Comparison of ENCODE assay signal across 12 mouse cellular contexts in genomic region chr6:51743105-51743660, GRCm38 (mm10).
DNase-seq lines count a peak whose midpoint lies in the region; ATAC-seq and TF ChIP-seq lines count a peak whose summit lies in the region.
"Had no signal": no experiment of that assay in that cellular context is flagged by ENCODE, and none has a peak within 500 bp of the region (broad histone marks: within the 10 kb centered on the region; RNA-seq: fewer than 3 reads in every experiment).

No protein-coding gene starts in this region.

- H3K4me1 ChIP-seq in cerebellum, adult 2 months (ENCODE audit: control insufficient read depth, insufficient read depth, low read length) = no peaks in the 10 kb centered on the region

- no peak for TF ChIP-seq POLR2A in brain, embryonic 14.5 days (IDR thresholded peaks at IDR 0.05; ENCODE audit: borderline replicate concordance, extremely low read depth, insufficient read depth, insufficient read length, poor library complexity, severe bottlenecking)
- no peak for TF ChIP-seq POLR2A in cerebellum, adult 2 months (IDR thresholded peaks at IDR 0.05; ENCODE audit: borderline replicate concordance, insufficient read depth, low read length)

- intact Hi-C loops in gastrocnemius, adult 2 months (cut with DNase I) = no loop called here
- intact Hi-C loops in left cerebral cortex, adult 2 months (cut with DNase I) = no loop called here

- peak overlapping the region; percentile 57 for H3K4me3 ChIP-seq in gastrocnemius, adult 2 months
- peak overlapping the region; percentile 28 for H3K4me3 ChIP-seq in left cerebral cortex, adult 2 months
- H3K4me3 ChIP-seq in cerebellum, adult 2 months (replicated peaks; ENCODE audit: insufficient read depth, low read depth, low read length) = no peak overlapping the region
- H3K4me3 ChIP-seq: myocyte had no signal

- no peaks in the 10 kb centered on the region for H3K27me3 ChIP-seq in cerebellum, adult 2 months (ENCODE audit: control insufficient read depth, insufficient read depth, low read length)

- TF ChIP-seq CTCF in gastrocnemius, adult 2 months (IDR thresholded peaks at IDR 0.05) = no peak
- TF ChIP-seq CTCF in left cerebral cortex, adult 2 months (IDR thresholded peaks at IDR 0.05) = no peak
- TF ChIP-seq CTCF in brain, embryonic 14.5 days (IDR thresholded peaks at IDR 0.05; ENCODE audit: borderline replicate concordance, extremely low read depth, insufficient read depth, insufficient read length) = no peak
- no peak for TF ChIP-seq CTCF in cerebellum, adult 2 months (IDR thresholded peaks at IDR 0.05; ENCODE audit: borderline replicate concordance, insufficient read depth, low read depth, low read length)

- WGBS in cerebellum, adult 2 months = 83% methylated on average over 15 of the region's 15 CpGs

- ATAC-seq in megakaryocyte-erythroid progenitor cell, adult 5-6 weeks (replicated peaks; ENCODE audit: low FRiP score, low TSS enrichment, poor library complexity, severe bottlenecking) = peak; percentile 88

- no peak for DNase-seq in gastrocnemius, adult 2 months
- no peak for DNase-seq in gastrocnemius, adult 18-20 months (ENCODE audit: low spot score)
- DNase-seq in left cerebral cortex, adult 2 months (ENCODE audit: extremely low spot score in 1 of 2, low spot score in 2 of 2) = no peak
- DNase-seq in left cerebral cortex, adult 11 months (ENCODE audit: low spot score) = no peak
- peak; percentile 68 for DNase-seq in brain, embryonic 14.5 days (ENCODE audit: low read depth)
- no peak for DNase-seq in layer of hippocampus, adult 9-10 months (ENCODE audit: low spot score)
- no peak for DNase-seq in cerebellum, adult 2 months
- DNase-seq: adrenal gland, postnatal 36 days; B cell, adult 2 months; kidney, adult 2 months had no signal

- H3K27ac ChIP-seq in gastrocnemius, adult 2 months = no peak overlapping the region
- H3K27ac ChIP-seq in left cerebral cortex, adult 2 months = no peak overlapping the region
- no peak overlapping the region for H3K27ac ChIP-seq in cerebellum, adult 2 months (ENCODE audit: insufficient read depth, low read length)
